In the genomic region with DNA sequence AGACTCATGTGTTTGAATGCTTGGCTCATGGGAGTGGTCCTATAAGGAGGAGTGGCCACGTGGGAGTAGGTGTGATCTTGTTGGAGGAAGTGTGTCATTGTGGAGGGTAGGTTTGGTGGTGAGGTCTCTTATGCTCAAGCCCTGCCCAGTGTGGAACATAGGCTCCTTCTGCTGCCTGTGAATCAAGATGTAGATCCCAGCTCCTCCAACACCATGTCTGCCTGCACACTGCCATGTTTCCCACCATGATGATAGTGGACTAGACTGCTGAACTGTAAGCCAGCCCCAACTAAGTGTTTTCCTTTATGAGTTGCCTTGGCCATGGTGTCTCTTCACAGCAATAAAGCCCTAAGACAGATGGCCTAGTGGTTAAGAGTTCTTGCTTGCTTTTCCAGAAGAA, we compare ENCODE assay signal across 42 mouse cellular contexts. TPM values are rescaled to one million over a fixed set of nuclear protein-coding genes. Genes with fewer than 3 reads are reported as not detected.
"Had no signal": no experiment of that assay in that cellular context is flagged by ENCODE, and none has a peak within 500 bp of the region (broad histone marks: within the 10 kb centered on the region; RNA-seq: fewer than 3 reads in every experiment).

No protein-coding gene starts in this region.

- ATAC-seq: hindbrain, embryonic 16.5 days; inflammation-experienced regulatory T-cells, adult 6 months; intestine, embryonic 15.5 days; intestine, postnatal 0 days; liver, embryonic 12.5 days had no signal

- DNase-seq: gastrocnemius, adult 2 months; gastrocnemius, postnatal 10 days; gastrocnemius, postnatal 25 days; heart, adult 18-20 months; heart, postnatal 10 days; heart, postnatal 4 days; kidney, adult 18-20 months; kidney, adult 8-10 months; kidney, postnatal 10 days; kidney, postnatal 25 days; kidney, postnatal 4 days; layer of hippocampus, adult 9-11 months; layer of hippocampus, postnatal 36 days; left cerebral cortex, postnatal 4 days had no signal

- H3K9me3 ChIP-seq: heart, embryonic 10.5 days; intestine, embryonic 15.5 days; limb, embryonic 13.5 days; limb, embryonic 15.5 days; liver, embryonic 12.5 days had no signal

- H3K27ac ChIP-seq: gastrocnemius, adult 2 months; heart, embryonic 10.5 days; hindbrain, embryonic 10.5 days; hindbrain, embryonic 12.5 days; hindbrain, embryonic 14.5 days; intestine, embryonic 15.5 days; limb, embryonic 13.5 days; limb, embryonic 15.5 days; liver, embryonic 12.5 days had no signal

- H3K27me3 ChIP-seq: heart, embryonic 12.5 days; hindbrain, embryonic 12.5 days; intestine, embryonic 15.5 days; limb, embryonic 13.5 days; limb, embryonic 15.5 days; liver, embryonic 12.5 days had no signal

- H3K4me3 ChIP-seq: gastrocnemius, adult 2 months; heart, embryonic 10.5 days; heart, embryonic 12.5 days; hindbrain, embryonic 10.5 days; hindbrain, embryonic 12.5 days; intestine, embryonic 15.5 days; limb, embryonic 13.5 days; limb, embryonic 15.5 days; liver, embryonic 12.5 days had no signal

- H3K9ac ChIP-seq: heart, embryonic 12.5 days; hindbrain, embryonic 12.5 days; hindbrain, embryonic 14.5 days; intestine, embryonic 15.5 days; limb, embryonic 13.5 days; limb, embryonic 15.5 days; liver, embryonic 12.5 days had no signal

RNA-seq across cellular contexts. Expression of gene 1700028J19Rik, which starts 2.4 kb away (rescaled TPM):
- total RNA-seq: gastrocnemius, adult 2 months had no signal

RNA-seq across cellular contexts. Expression of gene Gm36864, which starts 8.1 kb away (rescaled TPM):
- total RNA-seq: gastrocnemius, adult 2 months; gastrocnemius, postnatal 10 days; gastrocnemius, postnatal 25 days; gastrocnemius, postnatal 4 days; granulocyte monocyte progenitor cell, adult 5-6 weeks; heart, adult 18-20 months; heart, adult 8-10 months; heart, postnatal 10 days; heart, postnatal 25 days; heart, postnatal 4 days; layer of hippocampus, adult 8-10 months; layer of hippocampus, postnatal 14 days; layer of hippocampus, postnatal 36 days; left cerebral cortex, adult 18-20 months; left cerebral cortex, adult 8-10 months; left cerebral cortex, postnatal 10 days; left cerebral cortex, postnatal 25 days; left cerebral cortex, postnatal 4 days; liver, adult 2 months had no signal
- polyA plus RNA-seq: heart, embryonic 10.5 days; heart, embryonic 12.5 days; heart, embryonic 14.5 days; heart, embryonic 16.5 days; hindbrain, embryonic 10.5 days; hindbrain, embryonic 12.5 days; hindbrain, embryonic 14.5 days; intestine, embryonic 15.5 days; intestine, postnatal 0 days; kidney, embryonic 14.5 days; kidney, embryonic 16.5 days; limb, embryonic 11.5 days; limb, embryonic 15.5 days; liver, adult 2 months had no signal

RNA-seq across cellular contexts. Expression of gene Acp4, which starts 13.1 kb away (rescaled TPM):
- total RNA-seq: gastrocnemius, adult 2 months; gastrocnemius, postnatal 10 days; gastrocnemius, postnatal 25 days; gastrocnemius, postnatal 4 days; granulocyte monocyte progenitor cell, adult 5-6 weeks; heart, adult 18-20 months; heart, adult 8-10 months; heart, postnatal 10 days; heart, postnatal 25 days; heart, postnatal 4 days; layer of hippocampus, adult 8-10 months; layer of hippocampus, postnatal 14 days; layer of hippocampus, postnatal 36 days; left cerebral cortex, adult 18-20 months; left cerebral cortex, postnatal 10 days; left cerebral cortex, postnatal 25 days; left cerebral cortex, postnatal 4 days; liver, adult 2 months had no signal
- polyA plus RNA-seq: heart, embryonic 10.5 days; heart, embryonic 12.5 days; heart, embryonic 14.5 days; heart, embryonic 16.5 days; hindbrain, embryonic 12.5 days; hindbrain, embryonic 14.5 days; hindbrain, embryonic 16.5 days; inflammation-experienced regulatory T-cells, adult 6 months; intestine, embryonic 15.5 days; intestine, postnatal 0 days; kidney, embryonic 14.5 days; kidney, embryonic 16.5 days; liver, adult 2 months; liver, embryonic 12.5 days had no signal

RNA-seq across cellular contexts. Expression of gene Gm15517, which starts 17.2 kb away (rescaled TPM):
- total RNA-seq: gastrocnemius, adult 2 months; gastrocnemius, postnatal 10 days; gastrocnemius, postnatal 25 days; gastrocnemius, postnatal 4 days; granulocyte monocyte progenitor cell, adult 5-6 weeks; heart, adult 18-20 months; heart, adult 8-10 months; heart, postnatal 10 days; heart, postnatal 25 days; heart, postnatal 4 days; layer of hippocampus, adult 8-10 months; layer of hippocampus, postnatal 14 days; layer of hippocampus, postnatal 36 days; left cerebral cortex, adult 18-20 months; left cerebral cortex, adult 8-10 months; left cerebral cortex, postnatal 10 days; left cerebral cortex, postnatal 25 days; left cerebral cortex, postnatal 4 days; liver, adult 2 months had no signal
- polyA plus RNA-seq: heart, embryonic 10.5 days; heart, embryonic 12.5 days; heart, embryonic 14.5 days; heart, embryonic 16.5 days; hindbrain, embryonic 10.5 days; hindbrain, embryonic 12.5 days; hindbrain, embryonic 14.5 days; hindbrain, embryonic 16.5 days; inflammation-experienced regulatory T-cells, adult 6 months; intestine, embryonic 15.5 days; intestine, postnatal 0 days; kidney, embryonic 14.5 days; kidney, embryonic 16.5 days; limb, embryonic 11.5 days; limb, embryonic 15.5 days; liver, adult 2 months; liver, embryonic 12.5 days had no signal
